Mouse (Mus musculus): Measurements from ENCODE around the gene Cd99l2.
"Not testable (repeated sequence)": the region's sequence is repeated elsewhere in the genome, so short reads cannot be mapped to it uniquely, and the experiment has no call there.

Gene Cd99l2

GRCm38 (mm10) chrX:71492634-71493278 lies at the start of gene Cd99l2:
Gene Cd99l2 (minus strand): TSS chrX:71492849.
- DNase-seq (ENCODE audit: low spot score in 2 of 2): peak; percentile 88

GRCm38 (mm10) chrX:71540821-71541510 lies 48.3 kb upstream of the Cd99l2 start:
- DNase-seq (ENCODE audit: low spot score in 2 of 2): peak in 1 of 2 experiments; percentile 28

- no peak for DNase-seq (ENCODE audit: low spot score in 2 of 2)
Observed at GRCm38 (mm10) chrX:71537791-71538190, 45.1 kb upstream of the Cd99l2 start.

GRCm38 (mm10) chrX:71534102-71534501 lies 41.5 kb upstream of the Cd99l2 start:
- no peak for DNase-seq (ENCODE audit: low spot score in 2 of 2)

GRCm38 (mm10) chrX:71532635-71533034 lies 40.0 kb upstream of the Cd99l2 start:
- DNase-seq (ENCODE audit: low spot score in 2 of 2): no peak

- no peak for DNase-seq (ENCODE audit: low spot score in 2 of 2)
Observed at GRCm38 (mm10) chrX:71528646-71529045, 36.0 kb upstream of the Cd99l2 start.

GRCm38 (mm10) chrX:71528150-71528549 lies 35.5 kb upstream of the Cd99l2 start:
- DNase-seq (ENCODE audit: low spot score in 2 of 2): no peak

- no peak for DNase-seq (ENCODE audit: low spot score in 2 of 2)
Observed at GRCm38 (mm10) chrX:71527461-71527860, 34.8 kb upstream of the Cd99l2 start.

- no peak for DNase-seq (ENCODE audit: low spot score in 2 of 2)
Observed at GRCm38 (mm10) chrX:71525593-71526299, 33.1 kb upstream of the Cd99l2 start.

- DNase-seq (ENCODE audit: low spot score in 2 of 2): no peak
Observed at GRCm38 (mm10) chrX:71524310-71524709, 31.7 kb upstream of the Cd99l2 start.

GRCm38 (mm10) chrX:71522889-71523288 lies 30.2 kb upstream of the Cd99l2 start:
- no peak for DNase-seq (ENCODE audit: low spot score in 2 of 2)

- DNase-seq (ENCODE audit: low spot score in 2 of 2): no peak
Observed at GRCm38 (mm10) chrX:71519252-71519651, 26.6 kb upstream of the Cd99l2 start.

GRCm38 (mm10) chrX:71506591-71506990 lies 13.9 kb upstream of the Cd99l2 start:
- DNase-seq (ENCODE audit: low spot score in 2 of 2): not testable (repeated sequence)

GRCm38 (mm10) chrX:71493279-71493656 lies 619 bp upstream of the Cd99l2 start:
- peak; percentile 43 to 47 for DNase-seq (ENCODE audit: low spot score in 2 of 2)

- DNase-seq (ENCODE audit: low spot score in 2 of 2): no peak
Observed at GRCm38 (mm10) chrX:71491931-71492633, 567 bp downstream of the Cd99l2 start.

- no peak for DNase-seq (ENCODE audit: low spot score in 2 of 2)
Observed at GRCm38 (mm10) chrX:71489353-71489752, 3.3 kb downstream of the Cd99l2 start.

GRCm38 (mm10) chrX:71482244-71482643 lies 10.4 kb downstream of the Cd99l2 start:
- DNase-seq (ENCODE audit: low spot score in 2 of 2): no peak

GRCm38 (mm10) chrX:71475992-71476391 lies 16.7 kb downstream of the Cd99l2 start:
- DNase-seq (ENCODE audit: low spot score in 2 of 2): no peak

- no peak for DNase-seq (ENCODE audit: low spot score in 2 of 2)
Observed at GRCm38 (mm10) chrX:71475497-71475896, 17.2 kb downstream of the Cd99l2 start.

- DNase-seq (ENCODE audit: low spot score in 2 of 2): no peak
Observed at GRCm38 (mm10) chrX:71475084-71475483, 17.6 kb downstream of the Cd99l2 start.

GRCm38 (mm10) chrX:71474296-71474956 lies 18.2 kb downstream of the Cd99l2 start:
- no peak for DNase-seq (ENCODE audit: low spot score in 2 of 2)

Measured in heart, adult 9 months (tissue).